Mouse (Mus musculus): Measurements from ENCODE around the gene Zfp169. TPM values are rescaled to one million over a fixed set of nuclear protein-coding genes. Genes with fewer than 3 reads are reported as not detected.

Zfp169 gene
- total RNA-seq, 1 experiment = 6.6 TPM

DNA sequence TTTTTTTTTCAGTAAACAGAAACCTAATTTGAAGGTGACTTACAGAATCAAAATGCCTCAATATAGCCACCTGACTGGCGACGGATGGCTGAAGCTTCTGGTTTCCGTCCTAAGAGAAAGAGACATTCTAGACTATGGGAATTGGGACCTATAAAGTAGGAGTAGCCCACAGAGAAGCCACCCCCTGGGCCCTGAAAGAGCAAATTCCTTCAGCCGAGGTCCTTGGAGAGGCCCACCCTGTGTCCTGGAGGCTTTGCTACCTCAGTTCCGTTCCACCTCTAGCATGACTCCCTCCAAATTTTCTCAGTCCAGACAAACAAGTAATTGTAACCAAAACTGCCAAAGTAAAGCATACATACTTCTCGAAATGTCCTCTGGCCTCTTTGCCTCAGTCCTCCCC is 34.4 kb upstream of the Zfp169 start:
- H3K4me3 ChIP-seq (ENCODE audit: insufficient read depth in 1 of 2, low read depth in 1 of 2, low read length in 2 of 2, poor library complexity in 1 of 2, severe bottlenecking in 1 of 2) = no peak overlapping the region
- H3K27ac ChIP-seq (ENCODE audit: insufficient read depth, low read depth, low read length, poor library complexity, severe bottlenecking) = no peak overlapping the region
- peaks cover 3% of the 10 kb centered on the region in 2 experiments; a peak in 2 of 4 replicates for H3K4me1 ChIP-seq (ENCODE audit: control insufficient read depth in 2 of 2, insufficient read depth in 2 of 2, low read length in 2 of 2, poor library complexity in 1 of 2)
- no peak for DNase-seq (ENCODE audit: low read depth, low spot score)
- TF ChIP-seq ZC3H11A (IDR thresholded peaks at IDR 0.05; ENCODE audit: borderline replicate concordance, low read depth, low read length) = no peak
- no peak for TF ChIP-seq HCFC1 (IDR thresholded peaks at IDR 0.05; ENCODE audit: borderline replicate concordance, insufficient read depth, low read length)
- no peak for TF ChIP-seq CHD2 (IDR thresholded peaks at IDR 0.05; ENCODE audit: low read depth, low read length)
- no peak for TF ChIP-seq MAFK (IDR thresholded peaks at IDR 0.05; ENCODE audit: insufficient read depth, low read depth, low read length)
- no peak for TF ChIP-seq ZNF384 (IDR thresholded peaks at IDR 0.05; ENCODE audit: low read depth, low read length)
- H3K9me3 ChIP-seq (ENCODE audit: control insufficient read depth, insufficient read depth, low read depth, low read length) = no peaks in the 10 kb centered on the region
- H3K9ac ChIP-seq (ENCODE audit: insufficient read depth, low read depth, low read length, poor library complexity, severe bottlenecking) = no peak overlapping the region
- in situ Hi-C loops (cut with MboI; ENCODE audit: low sequenced_read_pairs in 2 of 2, unreplicated experiment in 2 of 2) = no loop called here
- H3K36me3 ChIP-seq (ENCODE audit: control insufficient read depth, insufficient read depth, low read length, poor library complexity, severe bottlenecking) = no peaks in the 10 kb centered on the region

DNA sequence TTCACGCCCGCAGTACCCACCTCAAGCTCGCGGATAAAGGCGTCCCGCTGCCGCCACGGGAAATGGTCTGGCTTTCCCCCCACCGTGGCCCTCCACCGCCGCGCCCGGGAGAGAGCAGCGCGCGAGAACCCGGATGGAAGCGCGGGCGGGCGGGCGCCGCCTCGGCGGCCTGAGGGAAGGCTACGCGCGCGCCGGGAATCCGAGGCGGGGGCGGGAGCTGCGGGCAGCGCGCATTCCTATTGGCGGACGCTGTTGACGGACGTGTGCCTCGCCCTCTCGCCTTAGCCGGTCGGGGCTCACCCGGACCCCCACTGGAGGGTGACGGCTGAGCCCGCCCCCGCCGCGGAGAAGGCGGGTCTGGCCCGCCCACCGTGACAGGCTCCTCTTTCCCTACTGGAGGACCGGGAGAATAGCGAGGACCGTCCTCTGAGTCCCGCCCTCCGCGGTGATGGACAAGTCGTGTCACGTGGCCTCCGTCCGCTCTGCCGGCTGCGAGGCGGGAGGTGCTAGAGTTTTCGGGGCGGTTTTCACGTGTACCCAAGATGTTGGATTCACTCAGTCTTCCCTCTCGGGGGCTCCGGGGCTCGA is 33.2 kb upstream of the Zfp169 start:
- in situ Hi-C loops (cut with MboI; ENCODE audit: low sequenced_read_pairs in 2 of 2, unreplicated experiment in 2 of 2) = no loop called here
- Histone ChIP-seq H3K9me3 (ENCODE audit: control insufficient read depth, insufficient read depth, low read depth, low read length) (no peaks in the 10 kb centered on the region), H3K4me1 (ENCODE audit: control insufficient read depth in 2 of 2, insufficient read depth in 2 of 2, low read length in 2 of 2, poor library complexity in 1 of 2) (peaks cover 0 to 3% of the 10 kb centered on the region in 2 experiments; a peak in 1 of 4 replicates), H3K36me3 (ENCODE audit: control insufficient read depth, insufficient read depth, low read length, poor library complexity, severe bottlenecking) (no peaks in the 10 kb centered on the region), H3K27ac (ENCODE audit: insufficient read depth, low read depth, low read length, poor library complexity, severe bottlenecking) (peak overlapping the region; percentile 99), H3K4me3 (ENCODE audit: insufficient read depth in 1 of 2, low read depth in 1 of 2, low read length in 2 of 2, poor library complexity in 1 of 2, severe bottlenecking in 1 of 2) (peak overlapping the region; percentile 93 to 97), H3K9ac (ENCODE audit: insufficient read depth, low read depth, low read length, poor library complexity, severe bottlenecking) (peak overlapping the region; percentile 100)
- no peak for TF ChIP-seq ZC3H11A (IDR thresholded peaks at IDR 0.05; ENCODE audit: borderline replicate concordance, low read depth, low read length)
- peak; percentile 82 for TF ChIP-seq CHD2 (IDR thresholded peaks at IDR 0.05; ENCODE audit: low read depth, low read length)
- no peak for TF ChIP-seq MAFK (IDR thresholded peaks at IDR 0.05; ENCODE audit: insufficient read depth, low read depth, low read length)
- peak; percentile 37; the same call in 1 of the 2 replicates for TF ChIP-seq HCFC1 (IDR thresholded peaks at IDR 0.05; ENCODE audit: borderline replicate concordance, insufficient read depth, low read length)
- TF ChIP-seq ZNF384 (IDR thresholded peaks at IDR 0.05; ENCODE audit: low read depth, low read length) = no peak
- DNase-seq (ENCODE audit: low read depth, low spot score) = peak; percentile 95

DNA sequence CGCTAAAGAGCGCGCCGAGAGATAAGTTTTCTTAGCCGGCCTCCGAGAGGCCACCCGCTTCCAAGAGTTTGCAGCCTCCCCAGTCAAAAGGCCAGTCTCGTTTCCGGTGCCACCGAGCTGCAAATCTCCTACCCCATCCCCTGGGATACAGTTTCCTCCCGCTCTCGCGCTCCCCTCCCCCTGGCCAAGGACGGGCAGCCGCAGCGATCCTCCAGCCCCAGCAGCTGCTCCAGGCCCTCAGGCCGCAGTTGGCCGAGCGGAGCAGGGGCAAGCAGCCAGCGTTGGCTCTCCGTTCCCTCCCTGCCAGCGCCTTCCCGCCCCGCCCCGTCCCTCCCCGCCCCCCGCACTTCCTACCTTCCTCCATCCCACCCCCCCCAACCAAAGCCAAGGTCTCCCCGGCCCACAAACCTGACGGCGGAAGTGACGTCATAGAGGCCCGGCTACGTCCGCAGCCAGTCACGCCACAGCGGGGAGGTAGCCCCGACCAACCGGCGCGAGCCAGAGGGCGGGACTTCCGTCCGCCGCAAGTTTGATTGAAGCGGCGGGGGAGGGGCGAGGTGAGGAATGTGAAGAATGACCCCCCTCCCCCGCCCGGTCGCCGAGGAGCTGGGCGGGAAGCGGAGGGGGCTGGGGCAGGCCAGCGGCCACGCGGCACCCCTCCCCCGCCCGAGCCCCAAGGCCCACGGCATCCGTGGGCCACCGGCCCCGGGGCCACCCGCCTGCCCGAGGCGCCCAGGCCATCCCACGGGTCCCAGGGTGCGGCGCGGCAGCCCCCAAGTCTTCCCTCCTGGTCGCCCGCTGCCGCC is 32.4 kb upstream of the Zfp169 start:
- Histone ChIP-seq H3K9me3 (ENCODE audit: control insufficient read depth, insufficient read depth, low read depth, low read length) (no peaks in the 10 kb centered on the region), H3K4me3 (ENCODE audit: insufficient read depth in 1 of 2, low read depth in 1 of 2, low read length in 2 of 2, poor library complexity in 1 of 2, severe bottlenecking in 1 of 2) (peak overlapping the region; percentile 93 to 97), H3K27ac (ENCODE audit: insufficient read depth, low read depth, low read length, poor library complexity, severe bottlenecking) (peak overlapping the region; percentile 99), H3K9ac (ENCODE audit: insufficient read depth, low read depth, low read length, poor library complexity, severe bottlenecking) (peak overlapping the region; percentile 100), H3K36me3 (ENCODE audit: control insufficient read depth, insufficient read depth, low read length, poor library complexity, severe bottlenecking) (no peaks in the 10 kb centered on the region), H3K4me1 (ENCODE audit: control insufficient read depth in 2 of 2, insufficient read depth in 2 of 2, low read length in 2 of 2, poor library complexity in 1 of 2) (peaks cover 2 to 3% of the 10 kb centered on the region in 2 experiments; a peak in 1 of 4 replicates)
- in situ Hi-C loops (cut with MboI; ENCODE audit: low sequenced_read_pairs in 2 of 2, unreplicated experiment in 2 of 2) = no loop called here
- TF ChIP-seq HCFC1 (IDR thresholded peaks at IDR 0.05; ENCODE audit: borderline replicate concordance, insufficient read depth, low read length) (no peak), CHD2 (IDR thresholded peaks at IDR 0.05; ENCODE audit: low read depth, low read length) (peak; percentile 81; the same call in 1 of the 2 replicates)
- peak; percentile 98 for DNase-seq (ENCODE audit: low read depth, low spot score)

DNA sequence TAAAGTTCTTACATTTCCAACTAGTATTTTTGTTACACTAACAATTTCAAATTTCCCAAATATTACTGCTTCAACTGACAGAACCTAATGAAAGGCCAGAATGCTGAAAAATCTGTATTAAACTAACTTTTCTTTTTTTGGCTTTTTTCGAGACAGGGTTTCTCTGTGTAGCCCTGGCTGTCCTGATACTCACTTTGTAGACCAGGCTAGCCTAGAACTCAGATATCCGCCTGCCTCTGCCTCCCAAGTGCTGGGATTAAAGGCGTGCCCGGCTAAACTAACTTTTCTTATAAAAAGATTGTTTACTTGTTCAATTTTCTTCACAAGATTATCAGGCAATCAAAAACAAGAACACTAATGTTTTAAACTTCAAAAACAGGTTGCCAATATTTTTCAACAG is 31.6 kb upstream of the Zfp169 start:
- H3K9me3 ChIP-seq (ENCODE audit: control insufficient read depth, insufficient read depth, low read depth, low read length) = no peaks in the 10 kb centered on the region
- H3K4me3 ChIP-seq (ENCODE audit: insufficient read depth in 1 of 2, low read depth in 1 of 2, low read length in 2 of 2, poor library complexity in 1 of 2, severe bottlenecking in 1 of 2) = peak overlapping the region; percentile 80 to 88
- no peaks in the 10 kb centered on the region for H3K36me3 ChIP-seq (ENCODE audit: control insufficient read depth, insufficient read depth, low read length, poor library complexity, severe bottlenecking)
- in situ Hi-C loops (cut with MboI; ENCODE audit: low sequenced_read_pairs in 2 of 2, unreplicated experiment in 2 of 2) = no loop called here
- TF ChIP-seq ZC3H11A (IDR thresholded peaks at IDR 0.05; ENCODE audit: borderline replicate concordance, low read depth, low read length) (no peak), CHD2 (IDR thresholded peaks at IDR 0.05; ENCODE audit: low read depth, low read length) (no peak), MAFK (IDR thresholded peaks at IDR 0.05; ENCODE audit: insufficient read depth, low read depth, low read length) (no peak), HCFC1 (IDR thresholded peaks at IDR 0.05; ENCODE audit: borderline replicate concordance, insufficient read depth, low read length) (no peak)
- peaks cover 2 to 3% of the 10 kb centered on the region in 2 experiments; a peak in 1 of 4 replicates for H3K4me1 ChIP-seq (ENCODE audit: control insufficient read depth in 2 of 2, insufficient read depth in 2 of 2, low read length in 2 of 2, poor library complexity in 1 of 2)
- no peak overlapping the region for H3K27ac ChIP-seq (ENCODE audit: insufficient read depth, low read depth, low read length, poor library complexity, severe bottlenecking)
- peak overlapping the region; percentile 48; the same call in 1 of the 2 replicates for H3K9ac ChIP-seq (ENCODE audit: insufficient read depth, low read depth, low read length, poor library complexity, severe bottlenecking)
- DNase-seq (ENCODE audit: low read depth, low spot score) = no peak
